Mouse (Mus musculus) kidney, adult 2 months (tissue): Measurements from ENCODE around the gene Fbxo8. TPM values are rescaled to one million over a fixed set of nuclear protein-coding genes. Genes with fewer than 3 reads are reported as not detected.

Experiments
- DNase-seq: peaks from one replicate; pipeline ENCODE4 v3.0.0; 2021
- H3K27ac ChIP-seq: fragments of 200-500 bp; 2 replicates; pipeline ENCODE4 v1.5.1; 2012; ENCODE audit warnings: low read depth, low read length, control low read depth, inconsistent platforms; ENCODE audit not compliant: insufficient read depth
- H3K27me3 ChIP-seq: fragments of 200-500 bp; replicated peaks from 2 replicates; pipeline ENCODE4 v1.6.1; 2012; ENCODE audit warnings: mild to moderate bottlenecking, moderate library complexity, low read length, inconsistent platforms; ENCODE audit not compliant: control insufficient read depth, insufficient read depth
- H3K36me3 ChIP-seq: fragments of 200-500 bp; 2 replicates; pipeline ENCODE4 v1.6.1; 2012; ENCODE audit warnings: mild to moderate bottlenecking, moderate library complexity, low read length, inconsistent platforms; ENCODE audit not compliant: control insufficient read depth, insufficient read depth
- H3K4me1 ChIP-seq: fragments of 200-500 bp; 2 replicates; pipeline ENCODE4 v1.6.1; 2011; ENCODE audit warnings: low read length; ENCODE audit not compliant: control insufficient read depth, insufficient read depth
- H3K4me3 ChIP-seq: fragments of 200-500 bp; 2 replicates; pipeline ENCODE4 v1.5.1; 2011; ENCODE audit warnings: mild to moderate bottlenecking, low read depth, low read length, control low read depth; ENCODE audit not compliant: insufficient read depth
- CTCF ChIP-seq: fragments of 200-500 bp; conservative IDR thresholded peaks from 2 replicates; pipeline ENCODE4 v1.5.1; 2011; ENCODE audit warnings: low read depth, mild to moderate bottlenecking, control low read depth, low read length, moderate library complexity, mixed read lengths; ENCODE audit not compliant: insufficient read depth, insufficient read length
- POLR2A ChIP-seq: fragments of 200-500 bp; IDR thresholded peaks from one replicate; pipeline ENCODE4 v1.6.1; 2011; ENCODE audit warnings: low read depth, low read length, control low read depth
- WGBS: fragments of 180-500 bp; shearing (Covaris S2); methylation state at CpG from one replicate; pipeline ENCODE4 v1.1.7; 2018; 5-methylcytosine and 5-hydroxymethylcytosine counted together
- polyA plus RNA-seq: library from polyadenylated mRNA; depleted of rRNA; stranded (reverse); fragments of >200 nt; gene quantifications from 2 replicates; pipeline ENCODE4 v1.2.3, GENCODE M21; 2012

Fbxo8 gene
- polyA plus RNA-seq, 1 experiment: 33.7 TPM

GRCm38 (mm10) chr8:56528869-56529268, 22.0 kb upstream of the Fbxo8 start:
- no peaks in the 10 kb centered on the region for H3K4me1 ChIP-seq
- H3K4me3 ChIP-seq: no peak overlapping the region
- DNase-seq: no peak
- no peak overlapping the region for H3K27ac ChIP-seq
- TF ChIP-seq POLR2A (no peak), CTCF (no peak)
- no peaks in the 10 kb centered on the region; the same call in 1 of the 2 replicates for H3K36me3 ChIP-seq
- no peaks in the 10 kb centered on the region for H3K27me3 ChIP-seq
- 78% methylated on average over 6 of the region's 6 CpGs for whole genome bisulfite sequencing

GRCm38 (mm10) chr8:56530359-56530758, 20.5 kb upstream of the Fbxo8 start:
- Histone ChIP-seq H3K4me1 (no peaks in the 10 kb centered on the region), H3K4me3 (no peak overlapping the region), H3K36me3 (no peaks in the 10 kb centered on the region; the same call in 1 of the 2 replicates), H3K27me3 (no peaks in the 10 kb centered on the region), H3K27ac (no peak overlapping the region)
- no peak for TF ChIP-seq POLR2A
- TF ChIP-seq CTCF: peak; percentile 87
- peak; percentile 48 for DNase-seq
- WGBS: 5% methylated on average over 3 of the region's 3 CpGs

GRCm38 (mm10) chr8:56540706-56541105, 10.2 kb upstream of the Fbxo8 start:
- no peak for DNase-seq
- H3K4me3 ChIP-seq: no peak overlapping the region
- no peaks in the 10 kb centered on the region for H3K27me3 ChIP-seq
- no peak overlapping the region for H3K27ac ChIP-seq
- H3K36me3 ChIP-seq: peaks cover 6% of the 10 kb centered on the region; the same call in 1 of the 2 replicates
- no peaks in the 10 kb centered on the region for H3K4me1 ChIP-seq
- no peak for TF ChIP-seq CTCF
- no peak for TF ChIP-seq POLR2A
- 89% methylated on average over 7 of the region's 7 CpGs for WGBS

- H3K4me1 ChIP-seq: no peaks in the 10 kb centered on the region
- TF ChIP-seq CTCF (no peak), POLR2A (no peak)
- no peak overlapping the region for H3K4me3 ChIP-seq
- H3K36me3 ChIP-seq: peaks cover 2% of the 10 kb centered on the region; the same call in 1 of the 2 replicates
- WGBS: 91% methylated on average over 2 of the region's 2 CpGs
- no peaks in the 10 kb centered on the region for H3K27me3 ChIP-seq
- H3K27ac ChIP-seq: no peak overlapping the region
- DNase-seq: no peak
Measured at GRCm38 (mm10) chr8:56547866-56548265, 3.0 kb upstream of the Fbxo8 start.

GRCm38 (mm10) chr8:56551361-56551852, 517 bp downstream of the Fbxo8 start:
- peak overlapping the region; percentile 84 for H3K4me3 ChIP-seq
- no peaks in the 10 kb centered on the region for H3K36me3 ChIP-seq
- WGBS: under 1% methylated on average over 28 of the region's 28 CpGs
- H3K27ac ChIP-seq: peak overlapping the region; percentile 83
- TF ChIP-seq POLR2A (no peak), CTCF (no peak)
- peak; percentile 97 for DNase-seq
- H3K4me1 ChIP-seq: no peaks in the 10 kb centered on the region
- H3K27me3 ChIP-seq: no peaks in the 10 kb centered on the region

GRCm38 (mm10) chr8:56552045-56552444, 1.2 kb downstream of the Fbxo8 start:
- peak overlapping the region; percentile 91 for H3K27ac ChIP-seq

GRCm38 (mm10) chr8:56552551-56553103, 1.7 kb downstream of the Fbxo8 start:
- peak overlapping the region; percentile 46 for H3K4me3 ChIP-seq
- H3K36me3 ChIP-seq: no peaks in the 10 kb centered on the region
- no peaks in the 10 kb centered on the region for H3K27me3 ChIP-seq
- H3K4me1 ChIP-seq: no peaks in the 10 kb centered on the region
- WGBS: 63% methylated on average over 5 of the region's 5 CpGs
- TF ChIP-seq CTCF (no peak), POLR2A (no peak)
- peak; percentile 24 for DNase-seq
- H3K27ac ChIP-seq: peak overlapping the region; percentile 59; the same call in 1 of the 2 replicates

More at GRCm38 (mm10) chr8:56552045-56552444, 1.2 kb downstream of the Fbxo8 start:
- TF ChIP-seq POLR2A: no peak
- TF ChIP-seq CTCF: no peak
- Histone ChIP-seq H3K27me3 (no peaks in the 10 kb centered on the region), H3K4me1 (no peaks in the 10 kb centered on the region), H3K36me3 (no peaks in the 10 kb centered on the region), H3K4me3 (peak overlapping the region; percentile 69)
- DNase-seq: peak; percentile 74
- 16% methylated on average over 10 of the region's 10 CpGs for WGBS
